Mouse (Mus musculus) limb, embryonic 11.5 days (tissue): ENCODE measurements at regions not wholly inside any gene's neighbourhood (a gene's known extent, or its start where the extent isn't known, plus 50 kb on each side); places are given as distances from the start of the nearest gene placed in this dataset.

ENCODE experiments used
- ATAC-seq: fragments of 200-750 bp; cut with Nextera tagmentation; 2 replicates; pipeline ENCODE4 v1.8.0; 2017; ENCODE audit warnings: low read depth; ENCODE audit not compliant: insufficient number of reproducible peaks, low FRiP score, low TSS enrichment
- DNase-seq: peaks from one replicate; pipeline ENCODE4 v3.0.0-alpha.2; 2015; ENCODE audit warnings: low spot score
- H3K27ac ChIP-seq: fragments of 300-500 bp; sonication (generic); replicated peaks from 2 replicates; pipeline ENCODE4 v1.5.1; 2014; ENCODE audit warnings: low read depth, mild to moderate bottlenecking, low read length
- H3K27me3 ChIP-seq: fragments of 300-500 bp; sonication (generic); 2 replicates; pipeline ENCODE4 v1.6.1; 2014; ENCODE audit warnings: mild to moderate bottlenecking, low read length, mixed read lengths; ENCODE audit not compliant: control insufficient read depth, insufficient read depth
- H3K36me3 ChIP-seq: fragments of 300-500 bp; sonication (generic); 2 replicates; pipeline ENCODE4 v1.6.1; 2014; ENCODE audit warnings: mild to moderate bottlenecking, low read length, moderate library complexity, mixed read lengths; ENCODE audit not compliant: control insufficient read depth, insufficient read depth
- H3K4me1 ChIP-seq: fragments of 300-500 bp; sonication (generic); 2 replicates; pipeline ENCODE4 v1.6.1; 2014; ENCODE audit warnings: low read length, mixed read lengths; ENCODE audit not compliant: control insufficient read depth, insufficient read depth
- H3K4me2 ChIP-seq: fragments of 300-500 bp; sonication (generic); 2 replicates; pipeline ENCODE4 v1.6.1; 2014; ENCODE audit warnings: low read depth, mild to moderate bottlenecking, moderate library complexity; ENCODE audit not compliant: severe bottlenecking
- H3K4me3 ChIP-seq: fragments of 300-500 bp; sonication (generic); 2 replicates; pipeline ENCODE4 v1.5.1; 2014; ENCODE audit warnings: low read depth, low read length
- H3K9ac ChIP-seq: fragments of 300-500 bp; sonication (generic); 2 replicates; pipeline ENCODE4 v1.6.1; 2014; ENCODE audit warnings: mild to moderate bottlenecking, low read length
- H3K9me3 ChIP-seq: fragments of 300-500 bp; sonication (generic); 2 replicates; pipeline ENCODE4 v1.6.1; 2016; ENCODE audit warnings: low read length; ENCODE audit not compliant: control insufficient read depth
- WGBS: fragments of 180-500 bp; shearing (Covaris S2); extraction: QIAGEN DNeasy Blood & Tissue Kit; methylation state at CpG from one replicate; pipeline ENCODE4 v1.1.7; 2014; 5-methylcytosine and 5-hydroxymethylcytosine counted together

GRCm38 (mm10) chr14:74180066-74180465, 460.6 kb upstream of the Htr2a start:
- no peaks in the 10 kb centered on the region for H3K9me3 ChIP-seq
- H3K4me2 ChIP-seq: no peak overlapping the region
- H3K9ac ChIP-seq: no peak overlapping the region
- H3K4me3 ChIP-seq: no peak overlapping the region
- no peaks in the 10 kb centered on the region for H3K36me3 ChIP-seq
- H3K4me1 ChIP-seq: no peaks in the 10 kb centered on the region
- ATAC-seq (no peak), DNase-seq (no peak)
- H3K27me3 ChIP-seq: no peaks in the 10 kb centered on the region
- H3K27ac ChIP-seq: no peak overlapping the region
- WGBS: 86% methylated on average over 2 of the region's 2 CpGs

GRCm38 (mm10) chr14:74182996-74183395, 457.6 kb upstream of the Htr2a start:
- WGBS: 92% methylated on average over 4 of the region's 4 CpGs
- Histone ChIP-seq H3K9me3 (no peaks in the 10 kb centered on the region), H3K4me3 (no peak overlapping the region), H3K27ac (no peak overlapping the region), H3K27me3 (no peaks in the 10 kb centered on the region), H3K36me3 (no peaks in the 10 kb centered on the region), H3K4me2 (no peak overlapping the region), H3K9ac (no peak overlapping the region), H3K4me1 (no peaks in the 10 kb centered on the region)
- DNase-seq (no peak), ATAC-seq (no peak)

- ATAC-seq (no peak), DNase-seq (no peak)
- no peak overlapping the region for H3K27ac ChIP-seq
- WGBS: 85% methylated on average over 2 of the region's 2 CpGs
- no peak overlapping the region for H3K4me2 ChIP-seq
- H3K9me3 ChIP-seq: no peaks in the 10 kb centered on the region
- no peaks in the 10 kb centered on the region for H3K27me3 ChIP-seq
- no peaks in the 10 kb centered on the region for H3K36me3 ChIP-seq
- no peak overlapping the region for H3K9ac ChIP-seq
- H3K4me1 ChIP-seq: no peaks in the 10 kb centered on the region
- H3K4me3 ChIP-seq: no peak overlapping the region
These were observed 438.9 kb upstream of the Htr2a start for GRCm38 (mm10) chr14:74201710-74202109.

GRCm38 (mm10) chr14:74205011-74205410, 435.6 kb upstream of the Htr2a start:
- no peak overlapping the region for H3K9ac ChIP-seq
- DNase-seq (no peak), ATAC-seq (no peak)
- H3K4me1 ChIP-seq: no peaks in the 10 kb centered on the region
- no peak overlapping the region for H3K4me3 ChIP-seq
- WGBS: 98% methylated on average over 1 of the region's 1 CpGs
- H3K27me3 ChIP-seq: no peaks in the 10 kb centered on the region
- no peaks in the 10 kb centered on the region for H3K36me3 ChIP-seq
- no peaks in the 10 kb centered on the region for H3K9me3 ChIP-seq
- no peak overlapping the region for H3K4me2 ChIP-seq
- H3K27ac ChIP-seq: no peak overlapping the region

- no peak overlapping the region for H3K27ac ChIP-seq
- DNase-seq: no peak
- WGBS: 68% methylated on average over 2 of the region's 2 CpGs
- H3K4me2 ChIP-seq: no peak overlapping the region
- no peaks in the 10 kb centered on the region for H3K27me3 ChIP-seq
- no peak overlapping the region for H3K9ac ChIP-seq
- H3K36me3 ChIP-seq: no peaks in the 10 kb centered on the region
- no peak for ATAC-seq
- no peaks in the 10 kb centered on the region for H3K9me3 ChIP-seq
- no peaks in the 10 kb centered on the region for H3K4me1 ChIP-seq
- H3K4me3 ChIP-seq: no peak overlapping the region
These were observed 422.7 kb upstream of the Htr2a start for GRCm38 (mm10) chr14:74217914-74218446.

GRCm38 (mm10) chr14:74219761-74220160, 420.9 kb upstream of the Htr2a start:
- Histone ChIP-seq H3K4me1 (no peaks in the 10 kb centered on the region), H3K27me3 (no peaks in the 10 kb centered on the region), H3K9me3 (no peaks in the 10 kb centered on the region), H3K36me3 (no peaks in the 10 kb centered on the region), H3K9ac (no peak overlapping the region), H3K4me2 (no peak overlapping the region), H3K27ac (no peak overlapping the region), H3K4me3 (no peak overlapping the region)
- ATAC-seq (no peak), DNase-seq (no peak)
- 87% methylated on average over 3 of the region's 3 CpGs for WGBS

- DNase-seq (no peak), ATAC-seq (no peak)
- H3K9me3 ChIP-seq: no peaks in the 10 kb centered on the region
- H3K36me3 ChIP-seq: no peaks in the 10 kb centered on the region
- no peak overlapping the region for H3K9ac ChIP-seq
- 66% methylated on average over 1 of the region's 1 CpGs for WGBS
- no peak overlapping the region for H3K4me3 ChIP-seq
- no peaks in the 10 kb centered on the region for H3K27me3 ChIP-seq
- no peaks in the 10 kb centered on the region for H3K4me1 ChIP-seq
- no peak overlapping the region for H3K4me2 ChIP-seq
- H3K27ac ChIP-seq: no peak overlapping the region
These were observed 418.5 kb upstream of the Htr2a start for GRCm38 (mm10) chr14:74222093-74222492.

GRCm38 (mm10) chr14:74229560-74230187, 411.0 kb upstream of the Htr2a start:
- ATAC-seq (no peak), DNase-seq (no peak)
- H3K36me3 ChIP-seq: no peaks in the 10 kb centered on the region
- H3K27me3 ChIP-seq: no peaks in the 10 kb centered on the region
- no peak overlapping the region for H3K27ac ChIP-seq
- H3K9ac ChIP-seq: no peak overlapping the region
- H3K9me3 ChIP-seq: no peaks in the 10 kb centered on the region
- H3K4me3 ChIP-seq: no peak overlapping the region
- 83% methylated on average over 5 of the region's 5 CpGs for WGBS
- no peaks in the 10 kb centered on the region for H3K4me1 ChIP-seq
- no peak overlapping the region for H3K4me2 ChIP-seq

- H3K4me3 ChIP-seq: no peak overlapping the region
- DNase-seq (no peak), ATAC-seq (no peak)
- 79% methylated on average over 2 of the region's 2 CpGs for WGBS
- H3K27me3 ChIP-seq: no peaks in the 10 kb centered on the region
- no peaks in the 10 kb centered on the region for H3K9me3 ChIP-seq
- no peaks in the 10 kb centered on the region for H3K4me1 ChIP-seq
- no peak overlapping the region for H3K4me2 ChIP-seq
- H3K9ac ChIP-seq: no peak overlapping the region
- H3K36me3 ChIP-seq: no peaks in the 10 kb centered on the region
- no peak overlapping the region for H3K27ac ChIP-seq
These were observed 400.4 kb upstream of the Htr2a start for GRCm38 (mm10) chr14:74240212-74240611.
